Mouse (Mus musculus): ENCODE data around the gene Itgb2l. TPM values are rescaled to one million over a fixed set of nuclear protein-coding genes. Genes with fewer than 3 reads are reported as not detected.

Itgb2l gene
- polyA plus RNA-seq, 1 experiment from 2014 or later: 0.25 TPM

DNA sequence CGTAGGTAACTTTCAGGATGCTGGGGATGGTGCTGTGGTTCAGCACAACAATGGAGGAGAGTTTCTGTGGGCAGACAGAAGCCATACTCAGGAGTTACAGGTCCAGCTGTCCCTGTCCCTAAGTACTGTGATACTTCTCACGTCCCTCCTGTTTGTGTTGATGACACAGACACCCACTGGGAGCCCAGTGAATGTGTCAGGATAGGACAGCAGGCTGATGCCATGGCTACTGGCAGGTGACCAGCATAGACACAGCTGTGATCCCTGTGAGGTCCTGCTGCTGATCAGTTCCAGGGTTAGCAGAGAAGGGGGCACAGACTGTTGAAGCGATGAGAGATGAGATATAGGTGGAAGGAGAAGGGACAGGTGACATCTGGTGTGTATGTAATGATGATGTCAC lies 14.4 kb downstream of the Itgb2l start:
- DNase-seq (ENCODE audit: low spot score): no peak

DNA sequence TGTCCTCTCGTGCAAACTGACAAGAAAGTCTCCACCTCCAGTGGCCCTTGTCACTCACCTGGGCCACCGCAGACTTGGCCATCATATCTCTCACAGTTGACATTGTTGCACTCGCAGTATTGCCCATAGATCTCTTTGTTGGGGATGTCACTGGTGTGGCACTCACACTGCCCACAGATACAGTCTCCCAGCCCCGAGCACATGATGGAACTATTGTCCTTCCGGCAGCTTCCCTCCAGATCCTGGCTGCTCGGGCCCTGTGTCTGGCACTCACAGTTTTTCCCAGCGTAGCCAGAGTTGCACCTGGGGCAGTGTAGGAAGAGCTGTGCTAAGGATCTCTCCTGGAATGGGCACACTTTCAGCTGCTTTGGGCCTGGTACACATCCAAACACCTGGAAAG lies 16.7 kb downstream of the Itgb2l start:
- DNase-seq (ENCODE audit: low spot score): no peak

DNA sequence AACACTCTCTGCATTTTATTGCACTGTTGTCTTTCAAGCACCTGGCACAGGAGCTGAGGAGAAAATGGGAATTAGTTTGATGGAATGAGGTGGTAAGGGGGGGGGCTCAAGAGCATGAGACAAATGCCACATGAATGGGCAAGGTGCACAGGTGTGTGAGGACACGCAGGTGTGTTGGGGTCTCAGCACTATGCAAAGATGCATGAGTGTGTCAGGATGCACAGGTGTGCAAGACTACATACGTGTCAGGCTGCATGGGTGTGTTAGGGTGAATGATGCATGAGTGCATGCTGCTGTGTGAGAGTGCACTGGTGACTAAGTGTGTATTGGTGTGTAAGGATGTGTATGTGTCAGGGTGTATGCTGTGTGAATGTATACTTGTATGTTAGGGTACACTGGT lies 18.4 kb downstream of the Itgb2l start:
- DNase-seq (ENCODE audit: low spot score): no peak

DNA sequence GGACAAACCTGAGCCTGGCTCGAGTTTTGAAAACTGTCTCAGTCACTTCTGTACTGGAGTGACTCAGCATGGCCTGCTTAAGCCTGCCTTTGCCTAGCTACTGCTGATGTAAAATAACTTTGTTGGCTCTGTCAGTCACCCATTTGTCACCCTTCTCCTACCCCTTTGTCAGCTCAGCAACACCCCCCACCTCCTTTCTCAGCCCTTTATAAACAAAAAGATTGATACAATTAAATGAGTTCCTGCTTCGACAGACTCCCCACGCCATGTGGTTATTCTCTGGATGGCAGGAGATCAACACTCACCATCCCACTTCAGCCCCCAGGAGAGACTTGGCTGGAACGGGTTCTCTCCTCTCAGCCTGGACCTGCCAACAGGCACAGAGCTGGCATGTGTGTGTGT lies 35.4 kb downstream of the Itgb2l start:
- no peak for DNase-seq (ENCODE audit: low spot score)

DNA sequence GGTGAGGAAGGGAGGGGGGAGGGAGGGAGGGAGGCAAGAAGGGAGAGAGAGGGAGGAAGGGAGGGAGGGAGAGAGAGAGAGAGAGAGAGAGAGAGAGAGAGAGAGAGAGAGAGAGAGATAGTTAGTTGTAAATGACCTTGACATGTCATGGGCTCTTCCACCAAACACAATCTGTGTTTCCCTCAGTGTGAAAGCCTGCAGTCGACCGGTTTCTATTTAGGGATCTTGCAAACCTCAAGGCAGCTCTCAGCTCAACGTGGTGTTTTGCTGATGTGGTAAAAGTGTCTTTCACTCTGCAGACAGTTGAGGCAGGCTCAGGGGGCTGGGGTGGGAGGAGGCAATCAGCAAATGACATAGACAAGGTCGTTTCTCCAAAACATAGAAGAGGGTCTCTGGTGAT lies 37.1 kb downstream of the Itgb2l start:
- DNase-seq (ENCODE audit: low spot score): no peak

- no peak for DNase-seq (ENCODE audit: low spot score)
Observed at GRCm38 (mm10) chr16:96402294-96402693, 41.1 kb downstream of the Itgb2l start.

GRCm38 (mm10) chr16:96400046-96400445 lies 43.4 kb downstream of the Itgb2l start:
- no peak for DNase-seq (ENCODE audit: low spot score)

DNA sequence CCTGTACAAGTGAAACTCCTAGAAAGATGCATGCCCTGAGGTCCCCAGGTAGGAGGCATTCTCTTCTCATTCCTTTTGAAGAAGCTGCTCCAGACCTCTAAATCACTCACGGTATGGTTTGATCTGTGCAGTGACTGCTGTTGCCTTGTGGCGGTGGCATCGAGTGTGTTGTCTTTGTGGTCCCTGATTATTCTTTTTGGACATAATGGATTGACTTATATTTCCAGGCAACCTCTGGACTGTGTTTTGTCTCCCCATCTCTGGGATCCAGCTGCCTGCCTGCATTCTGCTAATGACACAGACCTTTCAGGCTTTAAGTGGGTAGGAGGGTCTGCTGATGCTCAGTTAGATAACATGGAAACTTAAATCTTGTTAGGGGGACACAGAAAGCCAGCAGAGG lies 44.6 kb downstream of the Itgb2l start:
- DNase-seq (ENCODE audit: low spot score): no peak

DNA sequence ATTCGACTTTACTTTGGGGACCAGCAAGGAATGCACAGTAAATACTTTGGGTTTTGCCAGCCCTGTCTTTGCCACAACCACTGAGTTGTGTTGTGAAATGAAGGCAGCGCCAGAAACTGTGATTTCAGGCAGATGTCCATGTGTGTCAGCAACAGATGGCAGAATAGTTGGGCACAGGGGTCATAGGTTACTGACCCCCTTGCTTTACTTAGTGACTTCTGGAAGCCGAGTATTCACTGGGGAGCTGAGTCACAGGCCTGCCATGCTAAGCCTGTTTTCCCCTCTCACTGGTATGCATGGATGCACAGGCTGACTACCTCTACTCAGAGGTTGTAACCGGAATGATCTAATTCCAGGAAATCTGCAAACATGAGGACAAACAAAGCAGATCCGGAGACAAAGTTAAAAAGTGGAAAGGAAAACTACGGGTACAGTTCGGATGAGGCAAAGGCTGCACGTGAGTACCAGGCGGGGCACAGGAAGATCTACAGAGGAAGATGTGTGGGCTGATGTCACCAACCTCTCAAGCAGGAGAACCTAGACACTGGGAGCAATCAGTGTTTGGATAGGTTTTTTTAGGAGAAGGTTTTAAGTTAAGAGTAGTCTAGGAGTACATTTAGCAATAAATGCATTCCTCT lies 47.3 kb downstream of the Itgb2l start:
- DNase-seq (ENCODE audit: low spot score): no peak

GRCm38 (mm10) chr16:96395516-96395915 lies 47.9 kb downstream of the Itgb2l start:
- DNase-seq (ENCODE audit: low spot score): no peak

DNA sequence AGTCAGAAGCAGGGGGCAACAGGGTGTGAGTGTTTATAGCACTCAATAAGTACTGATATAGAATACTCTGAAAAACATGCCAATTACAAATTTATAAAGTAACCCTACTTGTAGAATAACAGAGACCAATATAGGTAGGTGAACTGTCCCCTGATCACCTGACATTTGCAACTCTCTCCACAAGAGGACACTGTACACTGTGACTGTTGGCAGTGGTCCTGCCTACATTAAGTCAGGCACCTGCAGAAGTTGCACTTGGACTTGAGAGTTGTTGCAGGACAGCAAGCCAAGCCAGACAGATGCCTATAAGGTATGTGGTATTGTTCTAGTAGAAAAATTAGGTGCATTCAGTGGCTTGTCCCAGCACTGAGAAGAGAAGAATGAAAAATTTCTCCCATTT lies 52.3 kb downstream of the Itgb2l start:
- no peak for DNase-seq (ENCODE audit: low spot score)

- no peak for DNase-seq (ENCODE audit: low spot score)
Observed at GRCm38 (mm10) chr16:96388481-96388880, 54.9 kb downstream of the Itgb2l start.

GRCm38 (mm10) chr16:96387685-96388371 lies 55.6 kb downstream of the Itgb2l start:
- DNase-seq (ENCODE audit: low spot score): no peak

- DNase-seq (ENCODE audit: low spot score): no peak
Observed at GRCm38 (mm10) chr16:96384741-96385140, 58.7 kb downstream of the Itgb2l start.

DNA sequence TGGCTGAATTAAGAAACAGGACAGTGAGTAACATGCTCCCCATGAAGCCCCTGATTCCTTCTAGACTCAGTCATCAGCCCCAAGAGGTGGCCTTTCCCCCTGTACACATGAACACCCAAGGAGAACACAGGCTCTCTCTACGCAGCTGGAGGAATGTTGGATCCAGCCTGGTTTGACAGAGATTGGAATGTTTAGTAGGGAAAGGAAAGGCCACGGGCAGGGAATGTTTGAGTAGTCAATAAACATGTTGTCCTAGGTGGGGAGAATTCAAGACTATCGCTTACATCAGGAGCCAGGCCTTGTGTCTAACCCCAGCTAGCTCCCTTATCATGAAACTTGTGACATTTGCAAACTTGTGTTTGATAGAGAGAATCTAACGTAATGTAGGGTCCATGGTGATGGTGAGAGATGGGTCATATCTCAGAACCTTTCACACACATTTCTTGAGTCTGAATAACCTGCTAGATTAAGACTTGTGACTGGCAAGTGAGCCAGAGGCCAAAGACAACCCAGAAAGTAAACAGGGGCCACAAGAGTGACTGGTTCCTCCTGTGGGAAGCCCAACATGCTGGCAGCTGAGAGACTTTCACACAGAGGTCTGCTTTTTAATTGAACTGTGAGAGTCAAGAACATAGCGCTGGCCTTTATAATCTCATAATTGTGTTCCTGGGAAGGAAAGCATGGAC lies 60.8 kb downstream of the Itgb2l start:
- DNase-seq (ENCODE audit: low spot score): no peak

GRCm38 (mm10) chr16:96381435-96381834 lies 62.0 kb downstream of the Itgb2l start:
- DNase-seq (ENCODE audit: low spot score): no peak

- DNase-seq (ENCODE audit: low spot score): no peak
Observed at GRCm38 (mm10) chr16:96378111-96378510, 65.3 kb downstream of the Itgb2l start.

DNA sequence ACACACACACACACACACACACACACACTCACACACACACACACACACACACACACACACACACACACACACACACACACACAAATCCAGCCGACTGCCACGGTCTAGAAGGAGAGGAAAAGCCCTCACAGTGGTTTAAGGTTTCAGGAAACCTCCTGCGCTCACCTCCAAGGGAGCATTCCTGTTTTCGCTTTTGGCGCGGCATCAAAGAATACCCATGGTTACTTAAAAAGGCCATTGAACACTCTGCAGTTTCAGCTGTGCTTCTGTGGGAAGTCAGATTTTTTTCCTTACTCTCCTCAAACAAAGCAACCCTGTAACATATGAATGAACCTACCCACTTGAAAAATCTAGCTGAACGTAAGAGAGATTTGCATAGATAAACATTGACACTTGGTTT lies 67.1 kb downstream of the Itgb2l start:
- DNase-seq (ENCODE audit: low spot score): no peak

GRCm38 (mm10) chr16:96375538-96375937 lies 67.9 kb downstream of the Itgb2l start:
- DNase-seq (ENCODE audit: low spot score): no peak

DNA sequence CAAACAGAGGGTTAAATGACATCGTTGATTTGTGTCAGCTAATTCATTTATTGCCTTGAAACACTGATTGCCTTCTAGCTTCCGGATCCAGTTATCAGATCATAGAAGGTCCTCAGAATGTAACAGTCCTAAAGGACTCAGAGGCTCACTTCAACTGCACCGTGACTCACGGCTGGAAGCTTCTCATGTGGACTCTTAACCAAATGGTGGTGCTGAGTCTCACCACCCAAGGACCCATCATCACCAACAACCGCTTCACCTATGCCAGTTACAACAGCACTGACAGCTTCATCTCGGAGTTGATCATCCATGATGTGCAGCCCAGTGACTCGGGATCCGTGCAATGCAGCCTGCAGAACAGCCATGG lies 70.7 kb downstream of the Itgb2l start:
- DNase-seq (ENCODE audit: low spot score): no peak
